Mouse (Mus musculus): ENCODE measurements around the gene Msgn1.

Gene Msgn1

DNA sequence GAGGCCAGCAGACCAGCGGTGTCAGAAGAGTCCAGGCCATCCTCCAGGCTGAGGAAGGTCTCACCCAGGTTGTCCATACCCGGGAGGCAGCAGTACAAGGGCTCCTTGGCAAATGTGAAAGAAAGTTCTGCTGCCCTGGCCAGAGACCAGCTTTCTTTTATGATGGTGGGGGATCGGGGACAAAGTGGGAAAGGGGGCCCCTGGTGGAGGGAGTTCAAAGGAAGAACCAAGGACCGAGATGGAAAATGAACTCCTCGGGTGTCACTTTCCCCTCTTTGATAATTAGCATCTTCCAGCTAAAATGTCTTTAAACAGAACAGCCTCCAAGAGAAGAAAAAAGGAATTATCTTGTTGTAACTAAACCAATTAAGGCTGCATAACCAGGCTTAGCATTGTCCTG, at the start of gene Msgn1:
Msgn1 (minus strand) TSS at position 101 of the 400 bp plus-strand sequence.
- DNase-seq: no peak

DNA sequence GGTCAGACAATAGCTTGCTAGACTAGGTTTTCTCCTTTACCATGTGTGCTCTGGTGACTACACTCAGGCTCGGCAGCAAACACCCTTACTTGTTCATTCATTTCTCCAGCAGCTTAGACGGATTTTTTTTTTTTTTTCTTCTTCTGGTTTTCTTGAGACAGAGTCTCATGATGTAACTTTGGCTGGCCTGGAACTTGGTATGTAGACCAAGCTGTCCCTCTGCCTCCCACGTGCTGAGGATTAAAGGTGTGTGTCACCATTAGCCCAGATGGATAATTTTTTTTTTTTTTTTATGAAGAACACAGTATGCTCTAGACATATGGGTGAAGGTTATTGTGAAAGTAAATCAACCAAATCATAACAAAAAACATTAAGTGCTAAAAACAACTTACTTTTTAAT, 41.5 kb upstream of the Msgn1 start:
- no peak for DNase-seq

DNA sequence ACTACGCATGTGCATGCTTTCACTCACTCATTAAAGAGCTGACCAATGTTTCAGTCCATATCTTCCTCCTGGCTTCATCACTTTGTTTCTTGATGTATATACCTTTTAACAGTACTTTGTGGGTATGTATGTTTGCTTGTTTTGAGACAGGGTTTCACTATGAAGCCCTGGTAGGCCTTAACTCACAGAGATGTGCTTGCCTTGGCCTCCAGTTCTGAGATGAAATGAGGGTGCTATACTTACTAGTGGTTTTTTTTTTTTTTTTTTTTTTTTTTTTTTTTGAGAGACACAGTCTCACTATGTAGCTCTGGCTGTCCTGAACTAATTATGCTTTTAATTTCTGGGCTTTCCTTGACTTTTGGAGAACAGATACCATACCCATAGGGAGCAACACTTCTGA, 38.7 kb upstream of the Msgn1 start:
- DNase-seq: no peak

DNA sequence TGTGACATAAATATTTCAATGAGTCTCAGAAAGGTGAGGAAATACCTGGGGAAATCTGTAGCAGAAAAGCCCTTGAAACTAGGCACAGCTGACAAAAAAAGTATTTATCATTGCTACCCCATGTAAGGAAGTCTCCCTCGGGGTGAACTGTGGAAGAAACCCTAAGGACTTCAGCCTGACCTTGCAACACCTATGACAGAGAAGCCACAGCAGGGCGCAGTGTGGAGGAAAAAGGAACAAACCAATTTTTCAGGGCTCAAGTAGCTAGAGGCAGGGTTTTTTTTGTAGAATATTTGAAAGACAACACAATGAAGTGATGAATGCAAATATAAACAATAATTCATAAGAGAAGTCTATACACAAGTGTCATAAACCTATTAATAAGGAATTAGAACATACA, 27.2 kb upstream of the Msgn1 start:
- DNase-seq: no peak

DNA sequence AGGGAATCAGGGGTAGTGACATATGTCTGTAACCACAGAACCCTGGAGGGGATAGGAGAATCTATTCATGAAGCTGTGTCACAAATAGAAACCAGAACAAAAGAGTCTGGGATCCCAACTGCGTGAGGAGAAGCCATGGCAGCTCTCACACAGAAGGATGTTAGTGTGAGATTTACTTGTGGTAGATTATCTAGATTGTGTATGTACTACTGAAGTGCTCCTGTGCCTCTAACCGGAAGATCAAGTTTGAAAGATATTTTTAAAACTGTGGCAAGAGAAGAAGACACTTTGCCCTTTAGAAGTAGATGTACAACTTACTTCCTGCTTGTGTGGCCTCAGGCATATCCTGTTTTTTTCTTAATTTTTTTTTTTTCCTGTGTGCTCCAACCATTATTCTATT, 21.5 kb upstream of the Msgn1 start:
- DNase-seq: no peak

DNA sequence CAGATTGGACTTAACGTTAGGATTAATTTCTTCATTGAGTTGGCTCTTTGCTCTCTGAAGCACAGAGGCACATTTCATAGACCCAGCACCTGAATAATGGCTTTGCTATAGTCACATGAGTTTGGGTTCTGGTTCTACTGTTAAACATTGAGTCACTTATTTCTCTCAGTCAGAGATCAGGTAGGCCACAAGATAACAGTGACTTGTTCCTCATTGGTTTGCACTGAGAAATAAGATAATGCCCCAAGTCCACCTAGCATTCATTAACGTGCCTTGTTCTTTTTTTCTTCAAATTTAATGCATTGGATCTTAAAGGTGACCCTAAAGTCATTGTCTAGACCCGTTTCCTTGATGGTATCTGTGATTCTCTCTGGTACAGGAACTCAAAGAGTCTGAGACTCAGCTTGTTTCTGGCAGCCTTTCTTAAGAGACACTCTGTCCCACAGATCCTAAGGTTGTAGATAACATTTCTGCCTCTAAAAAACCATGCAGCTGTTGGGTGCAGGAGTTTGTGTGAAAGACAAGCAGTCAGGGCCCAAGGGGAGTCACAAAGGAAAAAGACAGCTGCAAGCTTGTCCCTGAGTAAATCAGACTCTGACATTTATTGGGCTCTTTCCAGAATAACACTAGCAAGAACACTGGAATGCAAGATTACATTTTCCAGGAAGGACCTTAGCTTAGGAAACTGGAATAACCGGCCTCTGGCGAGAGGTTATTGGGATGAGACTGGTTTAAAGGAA, 17.9 kb upstream of the Msgn1 start:
- DNase-seq: peak; percentile 2 to 17

DNA sequence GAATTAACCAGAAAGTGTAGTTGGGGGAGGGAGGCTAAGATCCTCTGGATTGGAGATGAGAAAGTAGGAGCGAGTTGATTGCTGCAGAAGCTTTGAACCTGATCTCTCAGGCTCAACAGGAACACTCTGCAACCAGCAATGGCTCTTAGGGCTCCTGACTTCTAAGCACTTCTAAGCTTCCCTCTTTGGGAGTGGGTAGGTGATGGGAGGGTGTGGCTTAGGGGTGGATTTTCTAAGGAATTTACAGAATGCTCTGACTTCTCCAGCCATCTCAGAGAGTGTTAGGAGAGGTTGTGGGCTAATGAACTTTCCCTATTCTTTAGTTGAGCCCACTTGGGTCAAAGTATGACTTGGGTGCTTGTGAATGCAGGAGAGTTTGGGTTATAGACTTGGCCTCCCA, 17.4 kb upstream of the Msgn1 start:
- DNase-seq: no peak

DNA sequence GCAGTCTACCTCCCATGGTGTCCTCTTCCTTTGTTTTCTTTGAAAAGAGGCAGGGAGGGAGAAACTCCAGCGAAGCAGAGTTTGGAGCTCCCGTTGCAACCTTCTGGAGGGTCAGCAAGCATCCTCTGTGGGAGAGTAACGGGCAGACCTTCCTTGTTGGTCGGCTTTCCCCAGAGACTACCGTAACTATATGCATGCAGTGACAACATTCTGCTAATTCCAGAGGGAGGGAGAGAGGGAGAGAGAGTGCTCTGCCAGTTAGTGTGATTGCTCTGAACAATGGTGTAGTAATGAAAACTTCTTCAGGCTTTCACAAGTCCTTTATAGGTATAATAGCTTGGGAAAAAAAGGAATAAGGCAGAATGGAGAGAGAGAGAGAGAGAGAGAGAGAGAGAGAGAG, 15.9 kb upstream of the Msgn1 start:
- no peak for DNase-seq

DNA sequence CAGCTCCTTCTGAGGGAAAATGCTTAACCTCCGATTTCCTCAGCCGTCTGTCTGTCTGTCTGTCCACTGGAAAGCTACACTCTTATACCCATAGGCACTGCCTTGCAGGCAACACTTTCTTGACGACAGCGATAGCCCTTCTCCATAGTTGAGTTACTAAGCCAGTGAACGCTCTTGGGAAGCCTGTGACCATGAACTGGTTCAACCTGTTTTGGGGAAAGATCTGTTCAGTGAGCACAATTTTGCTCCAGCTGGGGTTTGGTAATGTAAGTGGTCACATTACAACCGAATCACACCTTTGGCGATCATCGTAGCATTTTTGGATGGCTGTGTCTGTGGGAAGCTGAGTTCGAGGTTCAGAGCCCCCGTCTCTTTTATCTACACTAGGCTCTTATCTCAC, 14.3 kb upstream of the Msgn1 start:
- no peak for DNase-seq

DNA sequence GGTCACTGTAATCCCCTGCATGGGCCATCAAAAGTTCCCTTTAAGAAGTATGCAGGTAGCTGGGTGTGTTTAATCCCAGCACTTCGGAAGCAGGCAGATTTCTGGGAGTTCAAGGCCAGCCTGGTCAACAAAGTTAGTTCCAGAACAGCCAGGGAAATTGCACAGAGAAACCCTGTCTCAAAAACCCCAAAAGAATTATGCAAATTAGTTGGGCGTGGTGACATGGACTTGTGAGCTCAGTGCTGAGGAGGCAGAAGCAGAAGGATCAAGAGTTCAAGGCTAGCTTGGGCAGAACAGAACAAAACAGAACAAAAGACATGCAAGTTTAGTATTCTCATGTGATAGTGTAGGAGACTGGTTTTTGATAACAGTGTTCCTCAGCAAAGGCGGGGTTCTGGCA, 13.8 kb upstream of the Msgn1 start:
- no peak for DNase-seq

DNA sequence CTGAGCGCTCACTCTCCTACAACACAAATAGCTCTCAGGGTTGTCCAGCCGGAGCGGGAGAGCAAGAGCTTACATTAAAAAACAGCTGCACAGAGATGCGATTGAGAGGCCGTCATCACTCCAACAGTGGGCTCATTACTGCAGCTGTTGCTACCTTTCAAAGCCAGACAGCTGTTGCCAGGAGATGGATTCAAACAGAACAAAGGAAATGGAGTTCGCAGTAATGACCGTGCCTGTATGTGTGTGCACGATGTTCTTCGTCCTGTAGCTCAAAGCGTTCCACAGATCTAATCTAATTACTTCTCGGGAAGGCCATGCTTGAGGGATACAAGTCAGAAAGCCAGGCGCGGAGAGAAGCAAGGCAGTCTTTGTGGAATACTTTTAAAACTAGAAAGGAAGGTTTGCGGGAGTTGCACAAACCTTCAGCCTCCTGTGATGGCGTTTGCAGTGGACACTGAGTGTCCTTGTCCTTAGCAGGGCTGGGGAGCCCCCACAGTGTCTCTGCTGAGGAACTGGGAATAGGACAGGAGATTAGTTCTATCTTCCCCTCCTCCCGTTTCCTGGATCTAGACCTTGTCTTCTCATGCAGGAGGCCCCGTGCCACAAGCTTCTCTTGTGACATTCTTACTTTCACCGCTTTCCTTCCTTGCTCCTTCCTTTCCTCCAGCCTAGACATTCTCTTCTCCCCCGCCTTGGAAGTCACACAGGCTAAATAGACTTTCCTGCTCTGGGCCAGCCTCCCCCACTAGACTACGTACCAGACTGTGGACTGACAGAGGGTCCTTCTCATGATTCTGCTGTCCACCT, 13.0 kb upstream of the Msgn1 start:
- DNase-seq: no peak

DNA sequence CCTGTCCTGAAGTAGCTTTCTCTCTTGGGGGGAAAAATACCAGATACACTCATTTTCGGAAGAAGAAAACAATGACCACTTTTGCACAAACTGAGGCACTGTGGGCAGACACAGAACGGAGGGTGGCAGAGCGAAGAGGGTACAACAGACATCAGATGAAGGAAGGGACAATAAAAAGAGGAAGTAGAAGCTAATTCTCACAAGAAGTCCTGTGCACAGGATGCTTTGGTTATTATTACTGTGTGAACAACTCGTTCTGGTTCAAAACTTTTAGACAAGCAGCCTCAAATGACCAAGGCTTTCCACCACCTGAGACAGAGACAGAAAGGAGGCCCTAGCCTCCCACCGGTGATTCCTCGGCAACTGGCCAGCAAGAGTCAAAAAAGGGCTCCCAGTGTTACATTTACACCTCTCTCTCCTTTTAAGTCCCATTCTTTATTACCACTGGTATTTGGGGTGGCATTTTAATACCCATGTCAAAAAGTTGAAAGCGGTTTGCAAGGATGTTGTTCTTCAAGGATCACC, 9.0 kb upstream of the Msgn1 start:
- DNase-seq: no peak

DNA sequence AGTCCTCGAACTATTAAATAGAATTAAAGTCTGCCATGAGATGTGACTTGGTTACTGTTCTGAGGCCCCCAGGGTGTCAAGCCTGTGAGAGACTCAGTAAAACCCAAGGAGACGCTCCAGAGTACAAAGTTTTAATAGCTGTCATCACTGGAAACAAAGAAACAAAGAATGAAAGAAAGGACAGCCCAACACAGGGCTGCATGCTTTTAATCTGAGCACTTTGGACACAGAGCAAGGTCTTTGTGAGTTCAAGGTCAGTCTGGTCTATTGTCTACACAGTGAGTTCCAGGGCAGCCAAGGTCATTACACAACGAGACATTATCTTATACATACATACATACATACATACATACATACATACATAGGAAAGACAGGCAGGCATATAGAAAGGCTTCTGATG, 7.7 kb upstream of the Msgn1 start:
- DNase-seq: no peak

DNA sequence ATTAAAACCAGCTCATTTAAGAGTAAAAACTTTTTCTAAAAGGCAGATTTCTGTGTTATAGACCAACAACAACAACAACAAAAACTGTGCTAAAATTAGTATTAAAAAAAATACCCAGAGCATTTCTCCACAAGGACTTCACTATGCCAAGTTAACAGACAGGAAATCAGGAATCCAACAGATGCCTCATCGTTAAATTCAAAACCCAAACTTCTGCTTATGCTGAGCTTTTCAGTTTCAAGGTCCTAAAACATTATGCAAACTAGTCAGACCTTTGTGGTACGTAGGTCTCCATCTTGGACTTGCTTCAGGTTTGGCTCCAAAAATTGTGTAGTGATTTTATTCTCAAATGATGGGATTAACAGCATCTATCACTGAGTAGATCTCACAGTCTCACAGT, 6.8 kb upstream of the Msgn1 start:
- no peak for DNase-seq

DNA sequence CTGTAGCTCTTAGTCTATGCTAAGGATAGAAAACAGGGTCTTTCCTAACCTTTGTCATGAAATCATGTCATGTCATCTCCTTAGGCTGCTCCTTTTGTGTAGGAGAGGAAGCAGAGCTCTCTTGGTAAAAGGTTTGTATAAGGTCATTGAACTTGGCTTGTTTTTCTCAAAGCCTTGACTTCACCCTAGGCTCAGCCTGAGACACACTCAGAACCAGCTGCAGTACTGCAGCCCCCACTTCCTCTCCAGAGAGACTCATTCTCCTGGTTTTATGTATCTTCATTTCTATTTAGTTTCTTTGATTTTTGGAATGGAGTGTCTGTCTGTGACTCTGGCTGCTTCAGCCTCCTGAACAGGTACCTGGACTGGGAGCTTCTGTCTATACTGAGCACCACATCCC, 6.0 kb upstream of the Msgn1 start:
- no peak for DNase-seq

DNA sequence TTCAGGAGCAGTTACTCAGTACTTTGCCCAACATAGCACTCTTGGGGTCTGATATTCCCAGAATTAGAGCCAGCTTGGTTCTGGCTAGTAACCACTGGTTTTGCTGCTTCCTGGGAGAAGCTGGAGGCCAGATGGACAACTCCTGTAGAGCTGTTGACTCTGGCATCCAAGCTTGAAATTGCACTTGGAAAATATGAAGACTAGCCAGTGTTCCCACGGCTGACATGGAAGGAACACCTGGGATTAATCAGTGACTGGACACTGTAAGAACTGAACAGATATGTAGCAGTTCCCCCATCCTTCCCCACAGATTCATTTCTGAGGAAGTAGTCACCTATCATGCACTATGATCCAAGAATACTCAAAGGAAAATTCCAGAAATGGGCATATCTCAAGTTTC, 4.1 kb upstream of the Msgn1 start:
- no peak for DNase-seq

DNA sequence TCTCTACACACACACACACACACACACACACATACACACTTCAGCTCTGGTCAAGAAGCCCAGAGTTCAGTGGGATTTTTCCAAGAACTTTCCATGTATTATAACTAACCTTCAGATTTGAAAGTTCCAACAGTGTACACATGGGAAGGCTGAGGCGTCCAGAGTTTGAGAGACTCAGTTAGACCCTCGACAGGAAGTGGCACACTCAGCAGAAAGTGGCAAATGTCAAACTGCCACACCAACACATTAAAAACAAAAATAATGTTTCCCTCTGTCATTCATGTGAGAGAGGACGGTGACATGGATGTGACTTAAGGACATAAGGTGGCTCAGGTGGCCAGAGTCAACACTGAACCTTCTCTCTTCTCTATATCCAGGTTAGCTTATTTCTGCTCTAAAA, 1.6 kb upstream of the Msgn1 start:
- DNase-seq: no peak

DNA sequence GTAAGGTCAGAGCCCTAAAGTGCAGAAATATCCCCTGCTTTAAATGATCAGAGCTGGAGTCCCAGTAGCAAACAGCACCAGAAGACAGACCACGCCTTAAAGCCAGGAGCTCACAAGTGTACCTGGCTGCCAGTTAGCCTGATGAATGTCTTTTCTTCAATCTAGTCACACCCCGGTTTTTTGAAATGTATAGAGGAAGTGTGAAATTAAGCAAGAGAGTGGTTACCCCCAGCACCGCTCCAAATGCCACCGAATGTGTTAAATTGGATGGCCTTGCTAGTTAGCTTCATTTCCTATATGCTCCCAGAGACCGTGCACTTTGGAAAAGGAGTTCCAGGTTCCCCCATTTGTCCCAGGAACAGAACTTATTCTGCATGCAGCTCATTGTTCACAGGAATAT, 864 bp upstream of the Msgn1 start:
- DNase-seq: no peak

DNA sequence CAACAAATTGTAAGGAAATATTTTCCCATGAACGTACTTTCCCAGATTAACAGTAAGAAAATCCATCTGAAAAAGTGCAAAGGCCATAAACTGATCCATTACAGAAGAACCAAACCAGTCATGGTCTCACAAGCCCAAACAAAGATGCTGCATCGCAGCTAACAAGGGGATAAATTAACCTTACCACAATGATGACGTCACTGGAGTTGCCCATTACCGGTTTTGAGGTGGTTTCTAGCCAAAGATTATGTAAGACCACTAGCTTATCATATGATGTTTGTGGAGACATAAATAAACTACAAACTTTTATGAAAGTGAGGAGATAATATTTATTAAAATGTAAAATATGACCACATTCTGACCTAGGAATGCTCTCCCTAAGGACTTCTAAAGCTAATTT, 2.5 kb downstream of the Msgn1 start:
- no peak for DNase-seq

DNA sequence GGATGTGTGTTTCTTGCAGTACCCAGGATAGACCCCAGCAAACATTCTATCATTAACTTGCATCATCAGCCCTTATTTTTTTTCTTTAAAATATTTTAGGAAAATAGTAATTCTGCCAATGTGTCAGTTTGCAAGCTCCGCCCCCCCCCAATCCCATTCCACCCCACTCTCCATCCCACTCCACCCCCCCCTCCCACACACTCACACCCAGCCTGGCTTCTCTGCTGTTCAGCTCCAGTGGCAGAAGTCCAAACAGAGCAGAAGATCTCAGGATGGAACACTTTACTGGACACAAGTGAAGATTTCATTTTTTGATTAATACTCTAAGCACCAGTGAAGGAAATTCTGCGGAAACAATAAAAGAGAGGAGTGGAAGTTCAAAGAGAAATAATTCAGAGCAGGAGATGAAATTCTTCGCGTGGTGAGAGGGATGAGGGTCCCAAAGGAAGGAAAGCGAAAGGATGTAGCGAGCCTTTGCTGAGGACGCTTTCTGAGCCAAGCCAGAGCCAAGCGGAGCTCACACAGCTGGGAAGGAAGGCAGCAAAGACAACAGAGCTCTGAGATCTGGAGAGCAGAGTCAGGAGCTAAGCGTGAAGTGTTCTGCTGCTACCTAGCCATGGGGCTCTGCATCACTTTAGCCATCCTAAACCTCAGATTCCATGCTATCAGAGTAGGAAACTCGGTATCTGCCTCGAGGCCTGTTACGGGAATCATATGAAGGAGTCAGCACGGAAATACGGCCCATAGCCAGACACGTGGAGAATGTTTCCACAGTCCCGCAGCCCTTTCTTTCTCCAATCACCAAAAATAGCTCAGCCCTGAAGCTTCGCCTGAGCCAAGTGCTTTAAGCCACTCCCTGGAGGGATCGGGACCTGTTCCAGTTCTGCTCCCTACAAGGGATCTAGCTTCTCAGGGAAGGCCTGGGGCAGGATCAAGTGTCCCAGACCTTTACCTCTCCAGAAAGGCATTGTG, 4.8 kb downstream of the Msgn1 start:
- DNase-seq: peak; percentile 26 to 28

DNA sequence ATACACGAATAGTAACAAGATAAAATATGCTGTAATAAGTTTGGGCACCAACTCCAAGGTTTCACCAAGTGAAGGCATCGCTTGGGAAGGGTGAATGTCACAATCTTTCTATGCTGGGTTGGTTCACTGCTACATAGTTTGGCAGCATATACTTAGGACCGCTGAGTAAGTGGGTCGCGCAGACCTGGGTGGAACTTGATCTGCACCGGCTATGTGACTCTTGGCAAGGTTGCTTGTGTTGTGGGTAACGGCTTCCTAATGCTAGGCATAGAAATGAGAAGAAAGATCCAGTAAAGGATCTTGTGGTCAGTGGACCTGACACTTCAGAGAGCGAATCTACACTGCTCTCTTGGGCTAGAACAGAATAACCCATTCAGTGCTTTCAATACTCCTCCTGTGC, 6.3 kb downstream of the Msgn1 start:
- no peak for DNase-seq

DNA sequence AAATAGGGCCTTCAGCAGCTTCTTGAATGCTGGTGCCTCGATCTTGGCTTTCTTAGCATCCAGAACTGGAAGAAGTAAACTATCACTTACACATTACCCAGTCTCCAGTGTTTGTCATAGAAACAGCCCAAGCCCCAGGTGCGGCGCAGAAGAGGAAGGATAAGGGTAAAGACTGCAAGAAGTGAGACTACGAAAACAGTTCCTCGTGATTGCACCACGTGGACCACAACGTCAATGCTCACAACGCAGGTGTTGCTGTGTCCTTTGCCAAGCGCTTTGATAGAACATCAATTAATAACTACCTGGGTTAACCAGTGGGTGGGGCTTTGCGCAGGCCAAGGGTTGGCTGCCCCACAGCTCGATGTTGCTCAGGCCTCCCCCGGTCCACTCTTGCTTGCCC, 8.1 kb downstream of the Msgn1 start:
- no peak for DNase-seq

DNA sequence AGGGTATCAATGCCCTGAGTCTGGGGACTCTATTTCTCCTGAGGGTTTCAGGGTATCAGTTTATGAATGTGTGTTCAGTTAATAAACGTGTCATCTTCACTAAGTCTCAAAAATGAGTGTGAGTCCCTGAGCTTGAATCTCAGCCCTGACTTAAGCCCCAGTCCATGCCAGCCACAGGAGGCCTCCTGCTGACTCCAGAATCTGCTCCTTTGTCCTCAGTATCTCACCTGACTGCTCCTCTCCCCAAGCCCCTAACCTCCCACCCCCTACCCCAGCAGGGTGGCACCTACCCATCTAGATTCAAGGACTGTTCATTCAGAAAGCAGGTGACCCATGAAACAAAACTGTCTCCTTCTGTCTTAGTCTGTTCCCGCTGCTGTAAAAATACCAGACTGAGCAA, 10.2 kb downstream of the Msgn1 start:
- no peak for DNase-seq

Measured in kidney, adult 8-10 months (tissue).